Mouse (Mus musculus) liver, embryonic 14.5 days (tissue): ENCODE measurements at regions not wholly inside any gene's neighbourhood (a gene's known extent, or its start where the extent isn't known, plus 50 kb on each side); places are given as distances from the start of the nearest gene placed in this dataset.

Experiments
- CTCF ChIP-seq: IDR thresholded peaks from 2 replicates; pipeline ENCODE4 v1.5.1; 2016; ENCODE audit warnings: antibody characterized with exemption, low read depth, control low read depth
- EP300 ChIP-seq: IDR thresholded peaks from 2 replicates; pipeline ENCODE4 v1.6.1; 2016; ENCODE audit warnings: antibody characterized with exemption, low read depth

- TF ChIP-seq EP300 = no peak
- no peak for TF ChIP-seq CTCF
Observed at GRCm38 (mm10) chr13:28800676-28801075, 152.8 kb downstream of the Sox4 start.
